Mouse (Mus musculus): ENCODE data around the gene Stk16.
"Not testable (repeated sequence)": the region's sequence is repeated elsewhere in the genome, so short reads cannot be mapped to it uniquely, and the experiment has no call there.

The Stk16 gene

DNA sequence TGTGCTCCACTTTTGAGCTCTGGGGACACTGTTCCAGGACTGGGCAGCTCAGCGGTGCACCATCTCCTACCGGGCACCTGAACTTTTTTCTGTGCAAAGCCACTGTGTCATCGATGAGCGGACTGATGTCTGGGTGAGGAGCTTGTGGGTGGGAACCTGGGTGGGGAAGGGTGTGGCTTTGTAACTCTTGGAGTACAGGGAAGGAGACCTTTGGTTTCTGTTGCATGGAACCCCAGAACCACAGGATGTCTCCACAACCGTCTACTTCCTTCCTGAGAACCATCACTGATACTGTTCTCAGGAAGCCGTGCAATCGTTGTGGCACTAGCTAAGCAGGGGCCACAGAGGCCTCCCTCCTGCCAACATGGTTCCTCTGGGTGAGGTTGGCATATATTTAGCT lies 2.5 kb downstream of the Stk16 start:
- DNase-seq, result no peak

DNA sequence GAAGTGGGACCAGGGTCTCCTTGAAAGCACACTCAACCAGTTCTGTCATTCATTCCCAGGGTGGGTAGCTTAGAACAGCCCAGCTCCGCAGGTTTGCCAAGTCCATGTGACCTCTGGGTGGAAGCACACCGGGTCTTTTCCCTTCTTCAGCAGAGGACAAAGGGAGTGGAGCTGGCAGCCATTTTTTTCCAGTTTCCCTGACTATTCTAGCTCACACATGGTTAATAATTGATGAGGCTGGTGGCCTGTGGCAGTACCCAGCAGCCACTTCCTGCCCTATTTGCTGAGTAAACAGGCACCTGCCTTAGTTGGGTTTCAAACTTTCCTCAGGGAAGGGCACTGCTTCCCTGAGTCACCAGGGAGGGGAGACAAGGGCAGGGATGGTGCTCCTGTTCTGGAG lies 3.8 kb downstream of the Stk16 start:
- peak; percentile 86 for DNase-seq

DNA sequence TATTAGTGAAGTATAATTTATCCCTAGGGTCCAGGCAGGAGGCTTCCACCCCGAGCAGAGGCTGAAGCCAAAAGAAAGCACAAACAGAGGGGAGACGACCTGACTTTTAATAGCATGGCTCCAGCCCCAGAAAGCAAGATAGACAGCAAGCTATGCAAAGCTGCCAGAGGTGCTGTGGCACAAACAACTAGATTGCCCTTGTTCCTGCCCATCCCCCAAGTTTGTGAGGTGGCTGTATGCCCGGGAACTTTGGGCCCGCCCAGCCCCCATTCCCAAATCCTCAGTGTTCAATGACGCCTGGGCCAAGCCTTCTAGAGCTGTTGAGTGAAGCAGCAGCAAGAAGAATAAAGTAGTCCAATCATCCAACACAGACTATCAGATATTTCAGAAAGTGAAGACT lies 4.2 kb downstream of the Stk16 start:
- peak; percentile 84 for DNase-seq

GRCm38 (mm10) chr1:75215785-75216184 lies 5.1 kb downstream of the Stk16 start:
- no peak for DNase-seq

DNA sequence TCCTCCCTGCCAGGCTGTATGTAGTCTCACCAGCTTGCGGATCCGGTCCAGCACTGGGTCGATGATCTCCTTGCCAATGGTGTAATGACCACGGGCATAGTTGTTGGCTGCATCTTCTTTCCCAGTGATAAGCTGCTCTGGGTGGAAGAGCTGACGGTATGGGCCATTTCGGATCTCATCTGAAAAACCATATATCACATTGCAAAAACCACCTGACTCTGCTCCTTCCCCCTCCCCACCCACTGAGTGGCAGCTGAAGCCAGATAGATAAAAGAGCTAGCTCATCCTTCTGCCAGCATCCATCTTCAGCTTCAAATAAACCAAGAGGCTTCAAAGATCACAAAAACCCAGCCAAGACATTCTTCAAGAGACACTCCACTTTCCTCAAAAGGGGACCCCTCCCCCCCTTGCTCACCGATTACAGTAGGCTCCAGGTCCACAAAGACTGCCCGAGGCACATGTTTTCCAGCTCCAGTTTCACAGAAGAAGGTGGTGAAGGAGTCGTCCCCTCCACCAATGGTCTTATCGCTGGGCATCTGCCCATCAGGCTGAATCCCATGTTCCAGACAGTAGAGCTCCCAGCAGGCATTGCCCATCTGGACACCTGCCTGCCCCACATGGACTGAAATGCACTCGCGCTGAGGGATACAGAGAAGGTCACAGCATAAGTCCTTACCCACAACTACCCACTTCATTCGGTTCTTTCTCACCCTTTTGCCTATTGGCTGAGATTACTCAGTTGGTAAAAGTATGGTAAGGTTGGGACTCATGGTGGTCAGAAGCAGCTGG lies 6.4 kb downstream of the Stk16 start:
- peak; percentile 57 for DNase-seq

- no peak for DNase-seq
These were observed 7.2 kb downstream of the Stk16 start for GRCm38 (mm10) chr1:75217893-75218226.

DNA sequence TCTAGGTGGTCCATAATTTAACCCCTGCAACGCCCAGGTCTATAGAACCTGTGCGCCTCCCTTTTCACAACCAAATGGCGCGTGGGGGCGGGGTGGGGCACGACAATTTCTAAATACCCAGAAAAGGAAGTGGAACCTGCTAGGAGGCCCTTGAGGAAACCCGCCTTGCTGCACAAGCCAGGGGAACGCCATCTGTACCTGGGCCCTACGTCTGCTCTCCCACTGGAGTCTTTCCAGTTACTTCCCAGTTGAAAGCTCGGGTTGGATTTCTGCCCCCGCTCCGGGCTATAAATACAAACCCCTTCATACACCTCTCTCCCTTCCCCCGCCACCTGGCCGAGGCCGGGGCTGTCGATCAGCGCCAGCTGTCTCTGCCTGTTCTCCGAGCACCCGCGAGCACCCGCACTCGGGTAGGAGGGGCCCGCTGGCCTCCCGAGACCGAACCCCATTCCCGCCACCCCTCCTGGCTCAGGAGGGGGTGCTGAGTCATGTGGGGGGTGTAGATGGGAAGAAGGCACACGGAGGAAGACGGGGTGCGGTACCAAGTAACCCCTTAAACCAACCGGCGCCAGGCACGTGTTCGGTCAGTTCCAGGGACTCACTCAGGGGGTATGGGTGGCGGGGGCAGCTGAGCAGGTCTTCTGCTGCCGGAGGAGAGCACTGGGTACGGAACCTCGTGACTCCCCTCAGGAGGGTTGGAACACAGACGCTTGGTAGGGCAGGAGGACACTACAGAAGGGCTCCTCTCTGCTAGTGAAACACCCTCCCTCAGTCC lies 7.8 kb downstream of the Stk16 start:
- DNase-seq, result peak; percentile 62

GRCm38 (mm10) chr1:75219078-75219477 lies 8.4 kb downstream of the Stk16 start:
- DNase-seq, result peak; percentile 97

DNA sequence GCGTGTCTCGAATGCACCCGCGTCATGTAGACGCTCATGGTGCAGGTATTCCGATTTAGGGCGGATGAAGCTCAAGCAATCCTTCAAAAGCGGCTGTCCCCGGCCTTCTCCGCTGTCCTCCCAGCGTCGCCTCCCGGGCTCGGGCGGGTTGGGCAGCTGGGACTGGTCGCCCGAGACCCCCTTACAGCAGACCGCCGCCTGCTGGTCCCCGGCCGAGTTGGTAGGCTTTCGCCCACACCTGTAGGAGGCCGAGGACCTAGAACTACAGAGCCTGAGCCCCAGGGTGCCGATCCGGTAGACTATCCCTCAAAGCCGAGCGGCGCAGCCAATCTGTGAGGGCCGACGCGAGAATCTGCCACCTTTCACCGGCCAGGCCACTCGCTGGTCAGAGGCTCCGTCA lies 8.9 kb downstream of the Stk16 start, which contains the start of gene Tuba4a:
Gene Tuba4a (minus strand): TSS at position 335 of the 400 bp plus-strand sequence.
- no peak for DNase-seq

DNA sequence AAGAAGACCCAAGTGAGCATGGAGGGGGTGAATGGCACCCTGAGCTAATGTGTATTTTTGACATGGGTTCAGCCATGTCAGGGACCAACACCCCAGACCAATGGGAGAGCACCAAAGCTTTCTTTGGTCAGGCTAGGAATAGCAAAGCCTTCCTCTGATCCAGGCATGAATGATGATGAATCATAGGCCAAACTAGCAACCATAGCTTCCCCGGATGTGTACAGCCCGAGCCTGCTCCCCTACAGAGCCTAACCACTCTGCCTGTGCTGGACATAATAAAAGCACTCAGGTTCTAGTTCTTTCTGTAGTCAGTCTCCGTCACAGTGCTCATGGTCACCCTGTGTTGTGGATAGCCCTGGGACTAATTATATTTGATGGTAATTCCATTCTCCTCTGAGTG lies 10.9 kb downstream of the Stk16 start:
- no peak for DNase-seq

GRCm38 (mm10) chr1:75222926-75223325 lies 12.3 kb downstream of the Stk16 start:
- no peak for DNase-seq

DNA sequence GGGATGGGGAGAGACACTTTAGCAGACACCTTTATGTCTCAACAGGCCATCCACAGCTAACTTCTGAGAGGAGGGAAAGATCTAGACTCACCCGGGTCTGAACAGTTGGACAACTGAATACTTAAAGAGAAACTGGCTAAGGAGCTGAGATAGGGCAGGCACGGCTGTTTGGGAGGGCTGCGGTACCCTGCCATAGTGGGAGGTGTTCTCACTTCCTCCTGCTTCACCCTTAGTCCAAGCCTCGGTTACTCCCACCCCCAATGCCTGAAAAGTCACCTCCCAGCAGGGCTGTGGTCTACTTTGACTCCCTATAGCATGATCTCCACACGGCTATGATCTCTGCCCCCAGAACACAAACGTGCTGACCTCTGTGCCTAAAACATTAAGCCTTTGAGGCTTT lies 12.9 kb downstream of the Stk16 start:
- no peak for DNase-seq

DNA sequence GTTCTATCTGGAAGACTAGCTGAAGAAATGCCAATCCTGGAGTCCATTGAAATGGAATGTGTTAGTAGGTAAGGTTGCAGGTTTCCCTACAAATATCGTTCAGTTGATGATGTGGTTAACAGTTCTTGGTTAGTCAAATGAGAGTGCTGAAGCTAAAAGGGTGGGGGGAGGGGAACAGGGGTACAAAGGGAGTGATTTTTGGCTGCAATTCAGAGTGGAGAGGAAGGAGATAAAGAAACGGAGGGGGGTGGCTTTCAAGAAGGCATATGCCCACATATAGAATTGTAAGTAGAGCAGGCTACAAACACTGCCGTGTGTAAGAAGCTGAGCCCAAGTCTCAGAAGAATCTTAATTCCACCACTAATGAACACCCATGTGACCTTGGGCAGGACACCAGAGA lies 14.8 kb downstream of the Stk16 start:
- no peak for DNase-seq

GRCm38 (mm10) chr1:75226138-75226537 lies 15.5 kb downstream of the Stk16 start:
- DNase-seq, result no peak

- no peak for DNase-seq
These were observed 17.0 kb downstream of the Stk16 start for GRCm38 (mm10) chr1:75227653-75228052.

DNA sequence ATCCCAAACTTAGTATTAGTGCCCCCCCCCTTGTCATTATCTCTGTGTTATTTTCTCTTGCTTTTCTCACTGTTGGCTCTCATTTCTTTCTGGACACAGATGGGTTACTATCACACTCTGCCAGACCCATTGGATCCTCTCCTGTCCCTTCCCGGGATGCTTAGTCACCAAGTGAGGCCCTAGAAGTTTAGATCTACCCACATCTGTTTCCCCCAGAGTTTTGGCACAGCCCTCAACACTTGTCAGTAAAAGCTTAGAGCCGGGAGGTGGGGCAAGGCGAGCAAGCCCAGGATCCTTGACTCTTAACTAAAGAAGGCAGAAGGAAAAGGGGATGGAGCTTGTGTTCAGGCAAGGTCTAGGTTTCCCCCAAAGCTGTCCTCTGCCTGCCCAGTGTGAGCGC lies 18.5 kb downstream of the Stk16 start:
- DNase-seq, result no peak

DNA sequence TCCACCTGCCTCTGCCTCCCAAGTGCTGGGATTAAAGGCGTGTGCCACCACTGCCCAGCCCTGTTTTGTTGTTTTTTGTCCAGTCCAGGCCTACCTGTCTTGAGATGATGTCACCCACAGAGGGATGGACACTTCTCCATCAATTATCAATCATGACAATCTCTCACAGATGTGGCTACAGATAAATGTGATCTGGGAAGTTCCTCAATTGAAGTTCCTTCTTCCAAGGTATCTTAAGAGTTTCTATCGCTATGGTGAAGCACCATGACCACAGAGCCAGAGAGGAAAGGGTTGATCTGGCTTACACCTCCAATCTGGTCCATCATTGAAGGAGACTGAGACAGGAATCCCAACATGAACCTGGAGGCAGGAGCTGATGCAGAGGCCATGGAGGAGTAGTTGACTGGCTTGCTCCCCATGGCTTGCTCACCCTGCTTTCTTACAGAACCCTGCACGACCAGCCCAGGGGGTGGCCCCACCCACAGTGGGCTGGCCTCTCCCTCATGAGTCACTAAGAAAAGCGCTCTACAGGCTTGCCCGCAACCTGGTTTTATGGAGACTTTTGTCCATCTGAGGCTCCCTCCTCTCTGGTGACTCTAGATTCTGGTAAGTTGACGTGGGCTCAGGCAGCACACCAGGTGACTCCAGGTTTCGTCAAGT lies 19.8 kb downstream of the Stk16 start:
- no peak for DNase-seq

- DNase-seq, result no peak
These were observed 20.6 kb downstream of the Stk16 start for GRCm38 (mm10) chr1:75231224-75231623.

- DNase-seq, result no peak
These were observed 21.1 kb downstream of the Stk16 start, which contains the start of gene A630095N17Rik for GRCm38 (mm10) chr1:75231664-75232152. Gene A630095N17Rik, minus strand, starts transcription at chr1:75232102.

- not testable (repeated sequence) for DNase-seq
These were observed 21.9 kb downstream of the Stk16 start for GRCm38 (mm10) chr1:75232489-75232888.

DNA sequence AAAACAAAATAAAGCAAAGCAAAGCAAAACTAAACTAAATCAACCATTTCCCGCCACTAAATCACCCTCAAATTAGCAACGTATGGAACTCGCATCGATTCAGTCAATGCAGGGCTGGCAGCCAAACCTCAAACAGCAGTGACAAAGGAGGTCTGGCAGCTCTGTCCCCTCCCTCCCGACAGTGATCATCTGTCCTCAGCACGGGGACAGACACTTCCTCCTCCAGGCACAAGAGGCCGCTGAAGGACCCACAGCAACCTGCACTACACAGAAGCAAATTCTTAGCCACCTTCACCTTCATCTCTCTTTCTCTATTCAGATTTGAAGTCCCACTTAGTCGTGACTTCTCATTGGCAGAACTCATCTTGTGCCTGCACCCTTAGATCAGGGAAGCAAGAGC lies 24.0 kb downstream of the Stk16 start:
- peak; percentile 74 for DNase-seq

- peak; percentile 92 for DNase-seq
These were observed 25.7 kb downstream of the Stk16 start, which contains the start of gene Dnajb2 for GRCm38 (mm10) chr1:75236117-75237050. Gene Dnajb2, plus strand, starts transcription at chr1:75236406.

Measured in kidney, adult 18-20 months (tissue).